Mouse (Mus musculus) thymus, postnatal 25 days (tissue): ENCODE results near the gene Tjap1.

ENCODE experiments used
- DNase-seq: peaks from one replicate; pipeline ENCODE4 v3.0.0; 2022

Gene Tjap1

GRCm38 (mm10) chr17:46282483-46283123, at the start of gene Tjap1:
Tjap1 (minus strand) TSS chr17:46283026.
- DNase-seq: peak; percentile 82

DNA sequence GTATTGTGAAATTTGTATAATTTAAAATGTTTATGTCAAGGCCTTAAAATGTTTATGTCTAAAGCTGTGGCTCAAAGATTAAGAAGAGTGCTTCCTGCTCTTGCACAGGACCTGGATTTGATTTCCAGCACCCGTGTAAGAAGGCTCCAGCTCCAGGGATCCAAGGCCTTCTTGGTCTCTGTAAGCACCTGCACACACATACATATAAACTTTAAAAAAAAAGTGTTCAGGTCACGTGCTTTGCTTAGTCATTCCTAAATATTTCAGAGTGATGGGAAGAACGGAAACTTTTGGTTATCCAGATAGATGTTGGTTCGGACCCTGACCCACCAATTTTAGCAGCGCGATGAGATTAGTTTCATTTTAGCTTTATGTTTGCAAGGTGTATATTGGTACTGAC, 45.9 kb upstream of the Tjap1 start:
- DNase-seq: no peak

DNA sequence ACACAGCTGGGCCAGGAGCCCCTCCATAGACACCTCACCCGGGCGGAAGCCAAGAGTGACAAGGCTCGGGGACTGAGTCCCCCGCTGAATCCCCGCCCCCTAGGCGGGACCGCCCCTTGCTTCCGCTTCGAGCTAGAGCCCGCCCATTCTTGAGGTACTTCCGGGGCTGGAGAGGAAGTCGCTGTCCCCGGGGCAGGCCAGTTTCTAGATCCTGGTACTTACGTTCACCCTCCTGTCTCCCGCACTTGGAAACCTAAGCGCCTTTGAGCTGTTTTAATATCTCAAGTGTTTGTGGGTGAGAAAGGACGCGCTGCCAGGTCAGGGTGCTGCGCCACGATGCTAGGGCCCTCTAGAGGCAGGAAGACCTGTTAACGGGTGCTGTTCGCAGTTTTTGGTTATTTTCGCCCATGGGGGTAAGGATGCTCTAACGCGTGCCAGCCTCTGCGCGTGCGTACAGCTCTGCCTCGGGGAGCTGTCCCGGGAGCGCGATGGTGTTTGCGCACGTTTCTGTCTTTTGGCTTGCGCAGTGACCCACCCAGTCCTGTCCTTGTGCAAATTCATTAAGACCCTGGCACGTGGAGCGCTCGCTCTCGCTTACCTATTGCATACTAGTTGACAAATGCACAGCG, 45.2 kb upstream of the Tjap1 start, which contains the start of gene Abcc10:
Gene Abcc10, minus strand, starts transcription at position 447 of the 629 bp plus-strand sequence.
- peak; percentile 99 for DNase-seq

DNA sequence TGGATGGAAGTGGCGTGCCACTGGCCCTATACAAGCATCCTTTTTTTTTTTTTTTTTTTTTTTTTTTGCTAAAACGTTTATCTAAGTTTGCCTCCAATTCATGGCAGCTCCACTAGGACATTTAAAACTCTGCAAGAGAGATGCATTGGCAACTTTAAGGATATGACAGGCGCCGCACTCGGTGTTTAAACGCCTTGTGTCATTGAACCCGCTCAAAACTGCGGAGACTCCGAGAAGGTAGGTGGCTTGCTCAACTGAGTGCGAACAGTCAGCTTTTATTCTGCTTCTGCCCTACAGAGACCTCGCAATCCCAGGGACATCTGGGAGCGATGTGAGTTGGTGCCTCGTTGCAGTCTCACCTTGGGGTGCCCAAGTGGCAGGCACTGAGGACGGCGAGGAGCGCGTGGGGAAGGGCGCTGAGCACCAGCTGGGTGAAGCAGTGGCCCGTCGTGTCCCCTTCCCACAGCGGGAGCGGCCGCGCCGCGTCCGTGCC, 44.6 kb upstream of the Tjap1 start:
- DNase-seq: no peak

DNA sequence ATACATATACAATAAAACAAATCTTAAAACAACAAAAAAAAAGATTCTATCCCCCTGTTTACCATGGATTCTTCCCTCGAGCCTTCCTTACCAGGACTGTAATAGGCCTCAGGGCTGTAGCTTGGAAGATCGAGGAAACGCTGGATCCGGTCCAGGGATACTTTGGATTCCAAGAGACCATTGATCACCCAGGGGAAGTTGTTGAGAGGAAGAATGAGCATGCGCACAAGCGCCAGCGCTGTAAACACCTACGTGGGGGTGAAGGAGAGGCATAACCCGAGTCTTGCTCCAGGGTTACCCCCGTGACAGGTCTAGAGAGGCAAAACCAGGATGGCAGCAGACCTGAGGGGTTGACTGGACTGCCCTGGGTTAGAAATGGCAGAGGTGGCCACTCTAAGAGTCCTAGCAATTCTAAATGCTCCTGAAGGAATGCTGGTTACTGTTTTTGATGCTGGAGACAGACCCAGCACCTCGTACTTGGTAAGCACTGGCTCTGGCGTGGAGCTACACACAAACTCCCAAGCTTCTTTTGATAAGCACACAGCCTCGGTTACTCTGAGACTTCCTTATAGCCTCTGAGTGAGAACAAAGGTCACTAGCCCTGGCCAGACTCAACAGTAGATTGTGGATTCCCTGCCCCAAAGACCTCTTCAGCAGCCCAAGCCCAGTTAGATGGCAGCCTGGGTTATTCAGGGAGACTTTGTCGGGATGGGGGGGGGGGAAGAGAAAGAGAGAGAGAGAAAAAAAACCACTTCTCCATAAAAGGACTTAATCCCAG, 39.4 kb upstream of the Tjap1 start:
- DNase-seq: no peak

DNA sequence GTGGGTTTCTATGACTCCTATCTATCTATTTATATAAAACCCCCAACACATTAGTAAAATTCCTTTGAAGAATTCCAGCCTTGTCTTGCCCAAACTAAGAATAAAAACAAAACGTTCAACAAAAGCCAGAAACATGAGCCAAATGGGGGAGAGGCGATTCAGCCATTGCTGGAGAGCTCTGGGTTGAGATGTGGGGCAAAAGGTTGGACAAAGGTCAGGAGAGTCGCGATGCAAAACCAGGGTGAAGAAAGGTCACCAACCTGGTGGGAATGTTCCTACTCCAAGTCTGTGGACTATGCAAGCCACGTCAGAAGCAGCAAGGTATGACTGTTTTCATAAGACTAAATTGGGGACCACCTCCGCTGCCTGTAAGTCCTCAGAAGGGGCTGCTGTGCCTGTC, 37.7 kb upstream of the Tjap1 start:
- no peak for DNase-seq

DNA sequence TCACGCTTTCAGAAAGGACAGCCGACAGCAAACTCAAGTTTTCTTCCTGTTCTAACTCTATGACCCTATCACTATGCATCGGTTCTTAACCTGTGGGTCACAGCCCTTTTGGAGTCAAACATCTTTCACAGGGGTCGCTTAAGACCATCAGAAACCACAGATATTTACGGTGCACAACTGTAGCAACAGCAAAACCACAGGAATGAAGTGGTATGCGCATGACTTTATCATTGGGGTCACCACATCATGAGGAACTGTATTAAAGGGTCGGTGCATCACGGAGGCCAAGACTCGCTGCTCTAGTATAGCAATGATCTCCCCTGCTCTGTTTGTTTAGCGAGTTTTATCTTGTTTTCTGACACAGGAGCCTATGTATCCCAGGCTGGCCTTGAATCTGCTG, 33.0 kb upstream of the Tjap1 start:
- no peak for DNase-seq

DNA sequence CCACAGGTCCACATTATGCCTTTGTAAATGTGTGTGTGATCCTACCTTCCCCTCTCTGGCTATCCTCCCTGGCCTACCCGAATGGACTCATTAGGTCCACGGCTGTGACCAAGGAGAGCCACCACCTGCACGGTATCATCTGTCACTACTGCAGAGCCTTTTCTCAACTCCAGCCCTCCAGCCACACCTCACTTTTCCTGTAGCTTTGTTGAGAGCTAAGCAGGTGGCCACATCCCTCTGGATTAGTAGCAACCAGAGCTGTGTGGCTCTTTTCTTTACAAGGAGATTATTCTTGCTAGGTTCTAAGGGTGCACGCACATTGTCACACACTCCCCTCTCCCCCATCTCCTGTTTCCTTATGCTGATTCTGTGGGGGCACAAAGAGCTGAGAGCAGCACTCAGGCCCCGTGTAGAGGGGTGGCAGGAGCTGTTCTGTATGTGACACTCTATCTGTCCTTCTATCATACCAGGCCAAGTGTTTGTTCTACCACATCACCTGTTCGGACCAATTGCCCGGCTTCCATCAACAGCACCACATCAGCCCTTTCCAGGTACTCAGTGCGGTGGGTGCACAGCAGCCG, 30.4 kb upstream of the Tjap1 start:
- DNase-seq: no peak

- DNase-seq: no peak
Measured at GRCm38 (mm10) chr17:46310515-46310914, 27.7 kb upstream of the Tjap1 start.

- DNase-seq: no peak
Measured at GRCm38 (mm10) chr17:46309835-46310234, 27.0 kb upstream of the Tjap1 start.

DNA sequence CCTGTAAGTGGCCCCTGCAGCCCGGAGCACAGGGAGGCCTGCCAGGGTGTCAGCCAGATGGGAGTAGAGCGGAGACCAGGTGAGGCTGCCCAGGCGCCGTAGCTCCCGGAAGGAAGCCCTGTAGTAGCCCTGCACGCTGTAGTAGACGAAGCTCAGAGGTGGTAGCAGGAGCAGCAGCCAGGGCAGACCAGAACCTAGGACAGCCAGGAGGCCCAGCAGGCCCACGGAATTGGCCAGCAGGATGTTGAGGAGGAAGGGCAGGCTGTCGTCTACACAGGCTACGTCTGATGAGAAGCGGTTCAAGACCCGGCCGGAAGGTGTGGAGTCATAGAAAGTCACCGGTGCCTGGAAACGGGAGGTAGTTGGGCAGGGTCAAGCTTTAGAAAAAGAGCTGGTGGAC, 24.1 kb upstream of the Tjap1 start:
- no peak for DNase-seq

DNA sequence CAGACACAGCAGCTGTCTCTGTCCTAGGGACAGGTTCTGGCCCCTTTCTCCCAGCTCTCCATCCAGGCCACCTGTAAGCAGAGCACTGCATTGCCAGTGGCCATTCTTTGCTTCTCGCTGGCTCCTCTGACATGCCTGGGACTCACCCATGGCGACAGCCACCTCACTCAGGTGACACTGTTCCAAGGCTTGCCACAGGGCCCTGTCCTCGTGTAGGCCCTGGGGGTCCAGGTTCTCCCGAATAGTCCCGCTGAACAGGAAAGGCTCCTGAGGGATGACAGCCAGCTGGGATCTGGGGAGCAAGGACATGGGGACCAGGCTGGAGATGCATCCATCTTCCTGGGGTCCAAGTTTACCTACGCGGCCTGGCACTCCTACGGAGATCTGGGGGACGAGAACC, 21.4 kb upstream of the Tjap1 start:
- DNase-seq: no peak

GRCm38 (mm10) chr17:46301892-46302291, 19.1 kb upstream of the Tjap1 start:
- DNase-seq: no peak

DNA sequence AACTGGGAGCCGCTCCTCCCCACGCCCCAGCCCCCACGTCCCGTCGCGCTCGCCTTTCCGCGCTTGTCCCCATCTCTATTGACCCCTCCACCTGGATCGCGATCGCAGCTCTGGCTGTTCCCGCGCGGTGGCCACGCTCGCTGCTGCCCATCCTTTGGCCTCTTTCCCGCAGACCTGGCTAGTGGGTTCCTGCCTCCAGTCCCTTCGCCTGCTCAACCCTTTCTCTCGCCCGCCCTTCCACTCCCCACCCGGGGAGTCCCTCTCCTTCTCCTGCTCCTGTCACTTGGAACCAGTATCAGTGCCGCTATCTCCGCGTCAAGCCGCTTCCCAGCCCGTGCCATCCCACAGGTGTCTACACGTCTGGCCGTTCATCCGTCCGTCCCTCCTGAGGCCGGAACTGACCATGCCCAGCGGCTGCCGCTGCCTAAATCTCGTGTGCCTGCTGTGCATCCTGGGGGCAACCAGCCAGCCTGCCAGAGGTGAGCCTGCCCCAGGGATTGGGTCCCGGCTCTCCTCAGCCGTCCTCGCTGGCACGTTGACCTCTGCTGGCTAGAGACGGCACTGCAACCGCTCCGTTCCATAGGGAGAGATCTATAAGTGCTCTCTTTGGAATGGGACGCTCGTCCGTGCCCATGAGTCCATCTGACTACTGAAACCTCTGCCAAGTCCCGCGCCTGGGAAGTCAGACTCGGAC, 15.5 kb upstream of the Tjap1 start:
- peak; percentile 81 for DNase-seq

- no peak for DNase-seq
Measured at GRCm38 (mm10) chr17:46297364-46298219, 14.8 kb upstream of the Tjap1 start, which contains the start of gene Dlk2. Dlk2 (plus strand) TSS chr17:46297421.

DNA sequence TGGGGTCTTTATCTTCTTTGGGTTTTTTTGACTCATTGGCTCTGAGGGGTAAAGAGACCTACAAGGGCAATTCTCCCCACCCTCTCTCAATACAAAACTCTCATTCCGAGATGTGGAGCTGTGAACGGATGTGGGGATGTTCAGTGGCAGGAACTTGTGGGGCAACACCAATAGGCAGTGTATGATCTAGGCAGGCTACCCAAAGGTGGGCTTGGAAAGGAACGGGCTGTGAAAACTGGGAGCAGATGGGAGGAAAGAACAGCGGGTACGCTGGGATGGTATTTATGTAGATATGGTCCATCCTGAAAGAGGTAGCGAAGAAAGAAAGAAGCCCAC, 14.2 kb upstream of the Tjap1 start:
- DNase-seq: no peak

DNA sequence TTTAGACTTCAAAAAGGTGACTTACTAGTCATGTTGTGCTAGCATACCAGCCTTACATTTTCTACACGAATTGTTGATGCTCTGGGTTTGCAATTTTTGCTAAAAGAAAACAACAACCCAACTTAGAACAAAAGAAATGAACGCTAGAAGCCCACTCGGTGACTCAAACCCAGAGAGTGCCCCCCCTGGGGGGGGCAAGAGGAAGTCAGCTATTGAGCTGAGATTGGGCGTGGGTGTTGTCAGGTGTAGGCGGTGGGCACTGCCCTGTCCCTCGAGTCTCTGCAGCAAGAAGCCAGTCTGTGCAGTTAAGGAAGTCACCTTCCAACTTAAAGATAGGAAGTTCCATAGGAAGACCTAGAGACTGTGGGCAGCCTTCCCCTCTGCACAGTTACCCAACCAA, 13.8 kb upstream of the Tjap1 start:
- no peak for DNase-seq

GRCm38 (mm10) chr17:46287678-46288095, 4.9 kb upstream of the Tjap1 start:
- peak; percentile 29 for DNase-seq

GRCm38 (mm10) chr17:46285407-46285806, 2.6 kb upstream of the Tjap1 start:
- DNase-seq: no peak

- no peak for DNase-seq
Measured at GRCm38 (mm10) chr17:46284653-46285052, 1.8 kb upstream of the Tjap1 start.

DNA sequence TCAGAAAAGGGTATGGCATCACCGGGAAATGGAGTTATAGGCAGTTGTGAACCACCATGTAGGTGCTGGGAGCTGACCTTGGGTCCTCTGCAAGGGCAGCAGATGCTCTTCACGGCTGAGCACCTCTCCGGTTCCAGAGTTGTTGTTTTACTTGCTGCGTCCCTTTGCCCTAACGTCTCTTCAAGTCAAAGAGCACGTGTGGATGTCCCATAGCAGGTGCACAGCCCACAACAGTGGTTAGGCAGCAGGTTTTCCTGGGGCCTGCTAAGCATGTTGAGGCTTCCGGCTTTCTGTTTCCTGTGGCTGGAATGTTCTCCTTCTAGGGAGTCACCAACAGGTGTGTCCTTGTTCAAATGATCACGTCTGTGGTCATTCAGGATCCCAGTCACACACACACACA, 1.1 kb upstream of the Tjap1 start:
- peak; percentile 50 for DNase-seq

DNA sequence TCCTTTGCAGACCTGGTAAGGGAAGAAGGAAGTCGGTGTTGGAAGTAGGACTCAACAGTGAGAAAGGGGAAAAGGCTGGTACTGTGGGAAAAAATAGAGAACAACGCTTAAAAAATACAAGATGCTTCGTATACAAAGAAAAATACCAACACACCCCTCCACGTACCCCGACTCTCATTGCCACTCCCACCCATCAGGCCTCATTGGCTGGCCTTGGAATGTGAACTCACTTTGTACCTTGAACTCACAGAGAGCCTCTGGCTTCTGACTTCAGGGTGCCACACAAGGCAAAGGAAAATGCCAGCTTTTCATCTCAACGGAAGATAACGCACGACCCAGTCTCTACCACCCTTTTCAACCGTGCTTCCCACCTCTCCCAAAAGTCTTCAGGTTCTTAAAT, 314 bp upstream of the Tjap1 start:
- no peak for DNase-seq
